Mouse (Mus musculus): ENCODE results near the gene Nfya. TPM values are rescaled to one million over a fixed set of nuclear protein-coding genes. Genes with fewer than 3 reads are reported as not detected.

Nfya gene
- 36.6 and 39.2 TPM in 2 replicates for total RNA-seq (2021)
- long read RNA-seq, partial matches to known transcripts = 1 of 5 reads
- long read RNA-seq, other reads (novel, unspliced or antisense) = 1 of 5 reads

GRCm38 (mm10) chr17:48409380-48410298 lies at the start of gene Nfya, which contains the start of gene Oard1:
Gene Nfya, minus strand, starts transcription at chr17:48409906.
Gene Oard1, plus strand, starts transcription at chr17:48410014.
- peak; percentile 99 for DNase-seq

- DNase-seq = no peak
These were observed 48.4 kb upstream of the Nfya start for GRCm38 (mm10) chr17:48457971-48458653.

GRCm38 (mm10) chr17:48455955-48456354 lies 46.2 kb upstream of the Nfya start:
- DNase-seq = no peak

- DNase-seq = no peak
These were observed 45.0 kb upstream of the Nfya start, which contains the start of gene Unc5cl for GRCm38 (mm10) chr17:48454688-48455087. Gene Unc5cl, plus strand, starts transcription at chr17:48454901.

GRCm38 (mm10) chr17:48454190-48454589 lies 44.5 kb upstream of the Nfya start:
- DNase-seq = no peak

GRCm38 (mm10) chr17:48453489-48453888 lies 43.8 kb upstream of the Nfya start:
- DNase-seq = no peak

GRCm38 (mm10) chr17:48451753-48452444 lies 42.2 kb upstream of the Nfya start:
- DNase-seq = no peak

GRCm38 (mm10) chr17:48451353-48451675 lies 41.6 kb upstream of the Nfya start, which contains the start of gene Tspo2:
Gene Tspo2, minus strand, starts transcription at chr17:48451522.
- no peak for DNase-seq

GRCm38 (mm10) chr17:48450666-48451352 lies 41.1 kb upstream of the Nfya start:
- no peak for DNase-seq

GRCm38 (mm10) chr17:48447675-48448074 lies 38.0 kb upstream of the Nfya start:
- no peak for DNase-seq

GRCm38 (mm10) chr17:48443542-48444145 lies 33.9 kb upstream of the Nfya start:
- no peak for DNase-seq

- DNase-seq = peak; percentile 60
These were observed 33.2 kb upstream of the Nfya start for GRCm38 (mm10) chr17:48442745-48443457.

- DNase-seq = no peak
These were observed 27.8 kb upstream of the Nfya start for GRCm38 (mm10) chr17:48437421-48437911.

GRCm38 (mm10) chr17:48436487-48436886 lies 26.8 kb upstream of the Nfya start:
- DNase-seq = no peak

GRCm38 (mm10) chr17:48434479-48434878 lies 24.8 kb upstream of the Nfya start:
- DNase-seq = no peak

- DNase-seq = no peak
These were observed 24.1 kb upstream of the Nfya start for GRCm38 (mm10) chr17:48433689-48434330.

- DNase-seq = no peak
These were observed 23.4 kb upstream of the Nfya start for GRCm38 (mm10) chr17:48433006-48433655.

GRCm38 (mm10) chr17:48432158-48432980 lies 22.7 kb upstream of the Nfya start, which contains the start of gene Apobec2:
Gene Apobec2, minus strand, starts transcription at chr17:48432930.
- DNase-seq = no peak

Data from adrenal gland, postnatal 25 days (tissue).